ENCODE assay signal across 18 mouse cellular contexts in the genomic region with DNA sequence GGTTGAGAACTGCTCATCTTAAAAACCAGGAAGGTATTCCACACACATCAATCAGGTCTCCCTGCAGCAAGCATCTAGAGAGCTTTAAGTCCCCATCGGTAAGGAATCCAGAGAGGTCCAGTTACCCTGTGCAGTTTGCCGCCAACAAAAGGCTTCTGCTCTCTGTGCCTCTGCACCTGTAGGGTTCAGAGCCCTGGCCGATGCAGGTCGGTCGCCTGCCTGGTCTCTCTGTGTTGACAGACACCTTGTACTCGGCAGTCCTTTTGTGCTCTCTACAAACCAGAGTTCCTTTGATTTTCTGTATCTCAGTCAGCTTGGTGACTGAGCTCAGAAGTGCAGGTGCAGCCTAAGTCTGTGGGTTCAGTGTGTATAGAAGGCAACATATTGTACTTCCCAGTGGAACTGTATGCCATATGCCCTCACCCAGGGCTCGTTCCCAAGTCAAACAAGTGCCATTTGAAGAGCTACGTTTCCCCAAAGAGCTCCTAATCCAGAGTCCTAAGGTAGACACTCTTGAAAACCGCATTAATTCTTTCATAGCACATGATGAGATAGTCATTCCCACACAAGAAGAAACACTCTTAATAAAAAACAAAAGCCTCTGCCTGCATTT.
A peak's percentile ranks its signal among the peaks of the same experiment; 100 is the strongest.
DNase-seq lines count a peak whose midpoint lies in the region; ATAC-seq and TF ChIP-seq lines count a peak whose summit lies in the region.
"Had no signal": no experiment of that assay in that cellular context is flagged by ENCODE, and none has a peak within 500 bp of the region (broad histone marks: within the 10 kb centered on the region; RNA-seq: fewer than 3 reads in every experiment).

No protein-coding gene starts in this region.

- no peak overlapping the region for H3K27ac ChIP-seq in forebrain, postnatal 0 days (ENCODE audit: low read depth, low read length)
- no peak overlapping the region for H3K27ac ChIP-seq in forebrain, embryonic 10.5 days
- peak overlapping the region; percentile 21; the same call in 1 of the 2 replicates for H3K27ac ChIP-seq in lung, embryonic 15.5 days
- H3K27ac ChIP-seq in liver, embryonic 12.5 days, result no peak overlapping the region
- H3K27ac ChIP-seq: embryonic facial prominence, embryonic 15.5 days; gastrocnemius, adult 2 months; limb, embryonic 15.5 days had no signal

- no peak overlapping the region for H3K4me3 ChIP-seq in forebrain, postnatal 0 days (ENCODE audit: low read depth, low read length)
- no peak overlapping the region for H3K4me3 ChIP-seq in forebrain, embryonic 10.5 days
- H3K4me3 ChIP-seq in lung, embryonic 15.5 days, result no peak overlapping the region
- no peak overlapping the region for H3K4me3 ChIP-seq in liver, embryonic 12.5 days
- H3K4me3 ChIP-seq: embryonic facial prominence, embryonic 15.5 days; gastrocnemius, adult 2 months; limb, embryonic 15.5 days had no signal

- no peak overlapping the region for H3K4me2 ChIP-seq in forebrain, postnatal 0 days (ENCODE audit: low read depth)
- H3K4me2 ChIP-seq in lung, embryonic 15.5 days, result no peak overlapping the region
- H3K4me2 ChIP-seq in liver, embryonic 12.5 days, result no peak overlapping the region
- H3K4me2 ChIP-seq: embryonic facial prominence, embryonic 15.5 days; limb, embryonic 15.5 days had no signal

- no peak for TF ChIP-seq POLR2A in brain, embryonic 14.5 days (IDR thresholded peaks at IDR 0.05; ENCODE audit: borderline replicate concordance, extremely low read depth, insufficient read depth, insufficient read length, poor library complexity, severe bottlenecking)

- no peaks in the 10 kb centered on the region for H3K27me3 ChIP-seq in forebrain, postnatal 0 days (ENCODE audit: insufficient read depth, low read length)
- no peaks in the 10 kb centered on the region for H3K27me3 ChIP-seq in forebrain, embryonic 10.5 days (ENCODE audit: poor library complexity, severe bottlenecking)
- H3K27me3 ChIP-seq in lung, embryonic 15.5 days, result no peaks in the 10 kb centered on the region
- H3K27me3 ChIP-seq in liver, embryonic 12.5 days (replicated peaks), result no peaks in the 10 kb centered on the region
- H3K27me3 ChIP-seq: CH12.LX; embryonic facial prominence, embryonic 15.5 days; limb, embryonic 15.5 days had no signal

- H3K4me1 ChIP-seq in forebrain, postnatal 0 days (ENCODE audit: insufficient read depth), result no peaks in the 10 kb centered on the region
- peaks cover 15% of the 10 kb centered on the region for H3K4me1 ChIP-seq in forebrain, embryonic 10.5 days
- 0 out of 2 replicates have a peak, but pooled peaks cover 4% of the 10 kb centered on the region for H3K4me1 ChIP-seq in lung, embryonic 15.5 days
- no peaks in the 10 kb centered on the region for H3K4me1 ChIP-seq in liver, embryonic 12.5 days
- H3K4me1 ChIP-seq: limb, embryonic 15.5 days had no signal

- peaks cover 13% of the 10 kb centered on the region; the same call in 1 of the 2 replicates for H3K36me3 ChIP-seq in forebrain, postnatal 0 days (ENCODE audit: insufficient read depth)
- peaks cover 75% of the 10 kb centered on the region for H3K36me3 ChIP-seq in forebrain, embryonic 10.5 days (replicated peaks)
- peaks cover 33% of the 10 kb centered on the region for H3K36me3 ChIP-seq in lung, embryonic 15.5 days
- peaks cover 9% of the 10 kb centered on the region for H3K36me3 ChIP-seq in liver, embryonic 12.5 days

- 66% methylated on average over 9 of the region's 9 CpGs for WGBS in forebrain, postnatal 0 days
- 93% methylated on average over 9 of the region's 9 CpGs for WGBS in forebrain, embryonic 10.5 days
- 66% methylated on average over 9 of the region's 9 CpGs for WGBS in lung, embryonic 15.5 days
- WGBS in liver, embryonic 12.5 days (ENCODE audit: insufficient replicate concordance), result 77% methylated on average over 9 of the region's 9 CpGs

- no peak for DNase-seq in forebrain, postnatal 0 days
- DNase-seq in forebrain, embryonic 10.5 days (ENCODE audit: extremely low spot score, low spot score), result no peak
- DNase-seq in lung, postnatal 14 days, result no peak
- DNase-seq in brain, embryonic 14.5 days (ENCODE audit: low read depth), result peak; percentile 43
- peak; percentile 78 for DNase-seq in thymus, postnatal 0 days (ENCODE audit: low spot score)
- no peak for DNase-seq in urinary bladder, postnatal 10 days (ENCODE audit: low spot score)
- DNase-seq: cerebellum, postnatal 14 days; embryo, embryonic 11 days; gastrocnemius, adult 2 months; kidney, adult 8-10 months; kidney, postnatal 25 days; liver, postnatal 0 days had no signal

- TF ChIP-seq CTCF in forebrain, postnatal 0 days (IDR thresholded peaks at IDR 0.05; ENCODE audit: low read depth), result no peak
- TF ChIP-seq CTCF in brain, embryonic 14.5 days (IDR thresholded peaks at IDR 0.05; ENCODE audit: borderline replicate concordance, extremely low read depth, insufficient read depth, insufficient read length), result no peak

- H3K9me3 ChIP-seq in forebrain, postnatal 0 days (ENCODE audit: low read length), result no peaks in the 10 kb centered on the region
- no peaks in the 10 kb centered on the region for H3K9me3 ChIP-seq in forebrain, embryonic 10.5 days
- no peaks in the 10 kb centered on the region for H3K9me3 ChIP-seq in lung, embryonic 15.5 days
- no peaks in the 10 kb centered on the region for H3K9me3 ChIP-seq in liver, embryonic 12.5 days (replicated peaks)
- H3K9me3 ChIP-seq: embryonic facial prominence, embryonic 15.5 days; limb, embryonic 15.5 days had no signal

- no peak overlapping the region for H3K9ac ChIP-seq in forebrain, postnatal 0 days
- H3K9ac ChIP-seq in lung, embryonic 15.5 days, result no peak overlapping the region
- no peak overlapping the region for H3K9ac ChIP-seq in liver, embryonic 12.5 days
- H3K9ac ChIP-seq: embryonic facial prominence, embryonic 15.5 days; limb, embryonic 15.5 days; liver, postnatal 0 days had no signal

- peak; percentile 47 for ATAC-seq in forebrain, postnatal 0 days
- peak; percentile 67; the same call in 1 of the 2 replicates for ATAC-seq in lung, embryonic 15.5 days (ENCODE audit: borderline replicate concordance, extremely low read depth, low FRiP score, low TSS enrichment)
- no peak for ATAC-seq in liver, embryonic 12.5 days
- ATAC-seq: inflammation-experienced regulatory T-cells, adult 6 months; liver, postnatal 0 days had no signal

Comparison
In these comparisons a context has a peak if more than half of its experiments do, and no peak if none do; other contexts are left out.
1. DNase-seq: peak in brain, embryonic 14.5 days (single experiment) and thymus, postnatal 0 days (single experiment); none in forebrain, postnatal 0 days (single experiment), forebrain, embryonic 10.5 days (single experiment), lung, postnatal 14 days (single experiment) and urinary bladder, postnatal 10 days (single experiment).